Mouse (Mus musculus) testis, adult 2 months (tissue): ENCODE results near the gene Cbl.

Source experiments
- CTCF ChIP-seq: fragments of 200-500 bp; IDR thresholded peaks from 2 replicates; pipeline ENCODE4 v1.5.1; 2012; ENCODE audit warnings: low read depth, mild to moderate bottlenecking, inconsistent platforms, low read length, moderate library complexity; ENCODE audit not compliant: control insufficient read depth, insufficient read depth, insufficient replicate concordance
- POLR2A ChIP-seq: fragments of 200-500 bp; IDR thresholded peaks from 2 replicates; pipeline ENCODE4 v1.6.1; 2012; ENCODE audit warnings: low read depth, mild to moderate bottlenecking, inconsistent platforms, low read length, moderate library complexity; ENCODE audit not compliant: control insufficient read depth

DNA sequence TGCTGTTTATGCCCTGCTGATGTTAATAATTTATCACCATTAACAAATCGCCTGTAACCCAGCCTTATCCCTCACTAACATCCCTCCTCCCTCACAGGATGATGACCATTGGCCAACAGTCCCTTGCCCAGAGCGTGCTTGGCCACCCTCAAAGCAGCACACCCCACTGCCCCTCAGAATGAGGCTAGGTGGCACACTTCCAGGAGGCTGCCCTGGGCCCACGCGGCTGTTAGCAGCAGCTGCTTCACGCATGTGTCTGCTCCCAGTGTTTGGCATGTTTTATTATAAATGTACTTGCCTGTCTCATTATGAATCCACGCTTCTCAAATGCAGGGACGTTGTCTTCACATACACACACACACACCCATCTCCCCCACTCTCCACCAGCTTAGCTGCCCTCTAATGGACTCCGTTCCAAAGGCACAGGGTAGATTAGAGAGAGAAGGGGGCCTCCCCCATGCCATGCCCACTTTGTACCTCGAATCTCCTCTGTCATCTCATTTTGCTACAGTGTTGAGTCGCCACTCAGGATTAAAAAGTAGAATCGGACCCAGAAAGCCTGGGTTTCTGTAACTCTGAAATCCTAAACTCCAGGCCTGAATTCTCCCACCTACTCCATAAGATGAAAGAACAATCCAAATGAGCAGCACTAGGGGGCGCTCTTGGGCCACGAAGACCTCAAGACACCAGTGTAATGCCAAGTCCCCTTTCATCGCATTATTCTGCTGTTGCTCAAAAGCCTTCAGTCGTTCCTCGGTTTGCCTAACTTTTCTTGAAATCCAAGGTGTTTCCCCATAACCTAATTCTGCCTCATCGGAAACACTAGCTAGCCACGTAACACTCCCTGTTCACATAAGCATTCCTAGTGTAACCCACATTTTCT, 108.1 kb downstream of the Cbl start:
- TF ChIP-seq CTCF (peak; percentile 81; the same call in 1 of the 2 replicates), POLR2A (no peak)
